Mouse (Mus musculus) cerebellum, postnatal 10 days (tissue): ENCODE measurements at regions not wholly inside any gene's neighbourhood (a gene's known extent, or its start where the extent isn't known, plus 50 kb on each side); places are given as distances from the start of the nearest gene placed in this dataset.
A peak's percentile ranks its signal among the peaks of the same experiment; 100 is the strongest.
"Not testable (repeated sequence)": the region's sequence is repeated elsewhere in the genome, so short reads cannot be mapped to it uniquely, and the experiment has no call there.

ENCODE experiments used
- DNase-seq, 2 experiments: peaks; one replicate each; pipeline ENCODE4 v3.0.0; 2021; ENCODE audit warnings: mixed read lengths in 2 of 2

GRCm38 (mm10) chr5:56207877-56208276 is 1509.9 kb upstream of the Pcdh7 start:
- DNase-seq, result peak; percentile 64 to 66

- DNase-seq, result no peak
Observed at GRCm38 (mm10) chr5:56215842-56216241, 1501.9 kb upstream of the Pcdh7 start.

- DNase-seq, result no peak
Observed at GRCm38 (mm10) chr5:56266121-56266520, 1451.6 kb upstream of the Pcdh7 start.

- not testable (repeated sequence) for DNase-seq
Observed at GRCm38 (mm10) chr5:56291666-56292065, 1426.1 kb upstream of the Pcdh7 start.
